Mouse (Mus musculus) heart, postnatal 25 days (tissue): ENCODE measurements around the gene Aida. TPM values are rescaled to one million over a fixed set of nuclear protein-coding genes. Genes with fewer than 3 reads are reported as not detected.
A peak's percentile ranks its signal among the peaks of the same experiment; 100 is the strongest.
"Not testable (repeated sequence)": the region's sequence is repeated elsewhere in the genome, so short reads cannot be mapped to it uniquely, and the experiment has no call there.

Experiments used
- DNase-seq: peaks from one replicate; pipeline ENCODE4 v3.0.0; 2022; ENCODE audit warnings: low spot score
- intact Hi-C: fragments of 180-260 bp; cut with DNase I; formaldehyde crosslinking; loops from one replicate; pipeline ENCODE4 v1.15.1; 2025
- total RNA-seq, 2 experiments: library from RNA; stranded (reverse); gene quantifications; 2 replicates each; pipeline ENCODE4 v1.2.3; 2021

The Aida gene
- total RNA-seq, 2 experiments from 2014 or later: 23.4 to 32.9 TPM

- DNase-seq: no peak
- intact Hi-C loops: no loop called here
Observed at GRCm38 (mm10) chr1:183312076-183312475, 15.7 kb downstream of the Aida start.

DNA sequence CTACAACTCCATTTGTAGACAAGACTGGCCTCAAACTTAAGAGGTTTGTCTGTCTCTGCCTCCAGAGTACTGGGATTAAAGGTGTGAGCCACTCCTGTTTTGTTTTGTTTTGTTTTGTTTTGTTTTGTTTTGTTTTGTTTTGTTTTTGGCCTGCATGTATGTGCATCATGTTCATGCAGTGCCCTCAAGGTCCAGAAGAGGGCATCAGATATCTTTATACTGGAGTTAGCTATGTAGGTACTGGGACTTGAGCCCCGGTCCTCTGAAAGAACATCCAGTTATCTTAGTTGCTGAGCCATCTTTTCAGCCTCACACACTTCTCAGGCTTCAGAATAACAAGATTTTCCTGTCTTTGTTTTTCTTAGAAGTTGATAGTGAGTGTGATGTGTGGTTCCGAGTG is 19.4 kb downstream of the Aida start:
- intact Hi-C loops: no loop called here
- no peak for DNase-seq

DNA sequence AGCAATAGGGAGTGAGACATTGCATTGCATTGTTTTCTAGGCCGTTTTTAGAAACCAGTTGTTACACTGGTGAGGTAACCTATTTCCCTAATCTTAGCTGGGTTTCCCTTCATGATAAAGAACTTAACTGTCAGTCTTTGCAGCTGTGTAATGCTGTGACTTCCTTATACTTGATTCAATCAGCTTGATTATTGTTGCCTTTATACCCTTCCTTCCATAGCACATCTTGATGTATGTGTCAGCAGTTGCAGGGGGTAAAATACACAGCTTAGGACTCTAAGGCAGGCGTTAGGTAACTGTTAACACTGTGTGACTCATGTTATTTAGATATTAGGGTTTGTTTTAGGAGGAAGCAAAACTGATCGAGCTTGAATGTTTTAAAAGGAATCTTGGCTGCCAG is 24.3 kb downstream of the Aida start:
- intact Hi-C loops: no loop called here
- no peak for DNase-seq

GRCm38 (mm10) chr1:183322496-183322895 is 26.1 kb downstream of the Aida start:
- intact Hi-C loops, DNase-seq: not testable (repeated sequence)

GRCm38 (mm10) chr1:183323923-183324322 is 27.5 kb downstream of the Aida start:
- no peak for DNase-seq
- intact Hi-C loops: no loop called here

DNA sequence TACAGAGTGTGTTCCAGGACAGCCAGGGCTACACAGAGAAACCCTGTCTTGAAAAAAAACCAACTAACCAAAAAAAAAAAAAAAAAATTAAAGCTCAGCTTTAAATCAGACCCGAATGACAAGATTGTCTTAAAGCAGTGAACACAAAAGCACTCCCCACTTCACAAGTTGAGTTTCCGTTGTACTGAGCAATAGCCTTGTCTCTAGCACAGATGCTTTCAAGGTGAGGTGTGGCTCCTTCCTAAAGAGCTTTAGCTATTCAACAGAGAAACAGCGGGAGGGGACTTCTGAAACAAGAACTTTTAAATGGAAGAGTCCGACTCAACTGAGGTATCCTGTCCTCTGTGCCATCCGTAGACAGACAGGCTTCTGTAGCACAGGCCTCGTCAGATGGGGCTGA is 28.0 kb downstream of the Aida start:
- no peak for DNase-seq
- intact Hi-C loops: no loop called here

DNA sequence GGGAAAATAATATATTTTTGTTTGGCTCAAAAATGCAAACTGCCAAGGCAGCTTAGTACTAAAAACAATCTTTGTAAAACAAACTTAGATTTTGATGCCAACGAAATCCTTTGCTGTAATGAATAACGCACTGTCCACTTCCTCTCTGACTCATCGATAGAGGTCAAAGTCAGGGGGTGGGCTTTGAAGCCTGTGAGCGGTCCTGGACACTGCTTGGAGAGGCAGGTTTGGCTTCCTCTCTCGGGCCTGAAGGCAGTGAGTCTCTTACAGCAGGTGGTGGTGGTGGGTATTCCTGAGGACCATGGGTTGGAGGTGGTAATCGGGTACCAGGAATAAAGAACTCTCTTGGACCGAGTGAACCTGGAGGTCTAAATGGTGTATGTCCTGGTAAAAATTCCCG is 30.8 kb downstream of the Aida start:
- intact Hi-C loops: no loop called here
- no peak for DNase-seq

- intact Hi-C loops, DNase-seq: not testable (repeated sequence)
Observed at GRCm38 (mm10) chr1:183342902-183343301, 46.5 kb downstream of the Aida start.

GRCm38 (mm10) chr1:183344886-183345816 is 48.8 kb downstream of the Aida start:
- intact Hi-C loops: no loop called here
- DNase-seq: peak; percentile 65

- intact Hi-C loops: loop anchor here (1.0 kb wide), 1 partner anchor 21 kb away; no protein-coding TSS in a partner anchor
Observed at GRCm38 (mm10) chr1:183345817-183346195, 49.4 kb downstream of the Aida start.

GRCm38 (mm10) chr1:183349840-183350239 is 53.5 kb downstream of the Aida start:
- intact Hi-C loops: no loop called here

More at GRCm38 (mm10) chr1:183345817-183346195, 49.4 kb downstream of the Aida start:
- no peak for DNase-seq

DNA sequence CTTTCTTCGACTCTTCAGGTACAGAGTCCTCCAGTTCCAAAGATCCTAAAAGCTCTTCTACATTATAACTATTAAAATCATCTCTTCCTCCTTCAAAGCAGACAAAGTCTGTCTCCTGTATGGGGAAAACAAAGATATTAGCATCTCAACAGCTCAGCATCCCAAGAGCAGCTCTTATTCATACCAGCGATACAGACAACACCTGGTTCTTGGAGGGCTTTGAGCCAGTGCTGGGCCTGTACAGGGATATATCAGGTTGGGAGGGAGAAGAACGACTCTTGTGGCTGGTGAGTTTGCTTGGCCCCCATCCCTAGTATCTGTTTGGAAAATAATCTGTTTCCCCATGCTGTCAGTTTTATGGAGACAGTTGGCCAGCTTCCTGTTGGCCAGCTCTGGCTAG is 62.5 kb downstream of the Aida start:
- intact Hi-C loops: no loop called here

More at GRCm38 (mm10) chr1:183349840-183350239, 53.5 kb downstream of the Aida start:
- DNase-seq: no peak

DNA sequence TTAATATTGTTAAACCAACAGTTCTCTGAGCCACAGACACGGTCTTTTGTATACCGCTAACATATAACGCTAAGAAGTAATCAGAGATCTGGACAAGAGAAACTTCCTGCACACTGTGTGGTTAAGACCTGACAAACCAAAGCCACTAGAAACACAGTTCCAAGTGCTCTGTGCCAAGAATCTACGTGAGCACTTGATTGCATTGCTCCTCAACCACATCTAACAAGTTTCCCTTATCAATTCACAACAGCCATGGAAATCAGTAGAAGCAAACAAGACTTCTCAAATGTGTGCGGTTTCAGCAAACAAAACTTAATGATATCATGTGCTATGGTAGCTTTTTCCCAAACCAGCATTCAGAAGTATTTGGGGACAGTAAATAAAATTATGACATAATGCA is 65.9 kb downstream of the Aida start:
- intact Hi-C loops: no loop called here

More for the DNA sequence above, 62.5 kb downstream of the Aida start:
- no peak for DNase-seq

DNA sequence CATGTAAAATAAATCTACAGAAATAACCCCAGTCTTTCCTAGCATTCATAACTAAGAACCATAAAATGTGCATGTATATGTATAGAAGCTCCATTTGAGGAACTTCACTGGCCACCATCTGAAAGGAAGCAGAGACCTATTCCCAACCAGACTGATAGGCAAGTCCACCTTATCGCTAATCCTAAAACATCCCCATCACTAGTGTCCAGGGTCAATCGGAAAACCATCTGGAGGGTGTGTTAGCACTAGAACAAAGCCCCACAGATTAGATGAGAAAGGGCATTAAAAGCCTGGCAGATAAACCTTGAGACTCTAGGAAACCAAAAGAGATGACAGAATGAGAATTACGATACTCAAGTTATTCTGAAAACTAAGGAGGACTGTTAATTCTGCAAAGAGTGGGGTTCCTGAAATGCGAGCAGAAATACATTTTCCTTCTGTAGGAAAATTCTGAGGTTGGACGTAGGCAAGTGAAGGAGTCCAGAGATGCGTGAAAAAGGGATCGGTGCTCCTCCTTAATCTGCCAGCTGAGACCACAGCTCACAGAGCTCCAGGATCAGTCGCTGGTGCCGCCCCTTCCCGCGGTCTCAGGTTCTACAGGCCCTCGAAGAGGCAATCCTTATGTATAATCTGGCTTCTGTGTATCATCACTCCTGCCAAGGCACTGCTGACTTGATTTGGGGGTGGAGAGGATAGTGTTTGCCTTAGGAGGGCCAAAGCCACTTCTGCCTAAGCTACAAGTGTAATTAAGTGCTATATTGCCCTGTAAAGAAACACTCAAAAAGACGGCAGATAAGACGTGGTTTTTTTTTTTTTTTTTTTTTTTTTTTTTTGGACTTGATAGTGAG is 66.6 kb downstream of the Aida start:
- no peak for DNase-seq

More for the DNA sequence above, 65.9 kb downstream of the Aida start:
- no peak for DNase-seq

DNA sequence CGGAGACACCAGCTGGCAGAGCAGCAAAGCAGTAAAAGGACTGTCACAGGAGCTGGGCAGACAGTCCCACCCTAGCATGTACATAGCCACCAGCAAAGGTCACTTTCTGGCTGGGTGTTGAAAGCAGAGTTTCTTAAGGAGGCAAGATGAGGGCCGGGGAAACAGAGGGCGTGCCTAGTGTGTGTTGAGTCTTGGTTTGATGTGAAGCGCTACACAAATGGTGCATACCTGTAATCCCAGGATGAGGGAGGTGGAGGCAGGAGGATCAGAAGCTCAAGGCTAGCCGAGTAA is 67.1 kb downstream of the Aida start:
- intact Hi-C loops: no loop called here
- no peak for DNase-seq

More for the DNA sequence above, 66.6 kb downstream of the Aida start:
- intact Hi-C loops: no loop called here

DNA sequence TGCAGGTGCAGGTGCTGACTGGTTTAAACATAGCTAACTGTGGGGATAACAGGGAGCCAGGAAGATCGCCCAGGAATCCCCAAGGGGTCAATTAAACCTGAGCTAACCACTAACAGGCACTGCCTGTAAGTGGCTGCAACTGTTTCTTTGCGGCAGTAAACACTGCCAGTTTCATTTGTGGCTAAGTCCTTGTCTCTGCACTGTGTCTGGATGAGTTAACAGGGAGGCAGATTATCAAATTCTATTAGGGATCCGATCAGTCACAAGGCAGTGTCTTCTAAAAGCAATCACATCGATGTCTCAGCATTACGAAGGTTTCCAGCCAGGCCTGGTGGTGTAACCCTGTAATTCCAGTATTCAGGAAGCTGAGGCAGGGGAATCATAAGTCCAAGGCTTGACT is 70.0 kb downstream of the Aida start:
- intact Hi-C loops: no loop called here
- DNase-seq: no peak

- DNase-seq: peak; percentile 6
- intact Hi-C loops: loop anchor here (2.0 kb wide), 1 partner anchor 20 kb away; the partner anchor contains the start of gene Taf1a
Observed at GRCm38 (mm10) chr1:183368601-183369400, 72.4 kb downstream of the Aida start.

- intact Hi-C loops: loop anchor here (2.0 kb wide), 1 partner anchor 19 kb away; the partner anchor contains the start of gene Taf1a
Observed at GRCm38 (mm10) chr1:183369427-183370014, 73.1 kb downstream of the Aida start, which contains the start of gene Mia3. TSS of gene Mia3 (minus strand) at chr1:183369553.

GRCm38 (mm10) chr1:183374728-183375127 is 78.3 kb downstream of the Aida start:
- no peak for DNase-seq
- intact Hi-C loops: no loop called here

More at GRCm38 (mm10) chr1:183369427-183370014, 73.1 kb downstream of the Aida start, which contains the start of gene Mia3:
- peak; percentile 92 for DNase-seq
